Mouse (Mus musculus) lung, embryonic 16.5 days (tissue): ENCODE measurements around the gene Cdk17. TPM values are rescaled to one million over a fixed set of nuclear protein-coding genes. Genes with fewer than 3 reads are reported as not detected.

ENCODE experiments used
- ATAC-seq: fragments of 200-750 bp; cut with Nextera tagmentation; 2 replicates; pipeline ENCODE4 v1.8.0; 2017; ENCODE audit warnings: low read depth, mild to moderate bottlenecking, moderate library complexity
- H3K27ac ChIP-seq: fragments of 300-500 bp; sonication (generic); 2 replicates; pipeline ENCODE4 v1.5.1; 2014; ENCODE audit warnings: mild to moderate bottlenecking, control low read depth, low read length
- H3K27me3 ChIP-seq: fragments of 300-500 bp; sonication (generic); 2 replicates; pipeline ENCODE4 v1.6.1; 2014; ENCODE audit warnings: low read depth, low read length, mixed read lengths; ENCODE audit not compliant: control insufficient read depth, insufficient read depth
- H3K36me3 ChIP-seq: fragments of 300-500 bp; sonication (generic); 2 replicates; pipeline ENCODE4 v1.6.1; 2014; ENCODE audit warnings: low read length; ENCODE audit not compliant: control insufficient read depth, insufficient read depth
- H3K4me1 ChIP-seq: fragments of 300-500 bp; sonication (generic); replicated peaks from 2 replicates; pipeline ENCODE4 v1.6.1; 2014; ENCODE audit warnings: low read length, mixed read lengths; ENCODE audit not compliant: control insufficient read depth, insufficient read depth
- H3K4me2 ChIP-seq: fragments of 300-500 bp; sonication (generic); 2 replicates; pipeline ENCODE4 v1.6.1; 2014; ENCODE audit warnings: low read depth, low read length, control low read depth
- H3K4me3 ChIP-seq: fragments of 300-500 bp; sonication (generic); 2 replicates; pipeline ENCODE4 v1.5.1; 2014; ENCODE audit warnings: mild to moderate bottlenecking, low read length, control low read depth
- H3K9ac ChIP-seq: fragments of 300-500 bp; sonication (generic); 2 replicates; pipeline ENCODE4 v1.6.1; 2014; ENCODE audit warnings: low read length, control low read depth
- H3K9me3 ChIP-seq: fragments of 300-500 bp; sonication (generic); 2 replicates; pipeline ENCODE4 v1.6.1; 2016; ENCODE audit warnings: low read length; ENCODE audit not compliant: control insufficient read depth
- WGBS: fragments of 180-500 bp; shearing (Covaris S2); extraction: QIAGEN DNeasy Blood & Tissue Kit; methylation state at CpG from one replicate; pipeline ENCODE4 v1.1.7; 2014; 5-methylcytosine and 5-hydroxymethylcytosine counted together
- polyA plus RNA-seq: library from polyadenylated mRNA; unstranded; fragments of >200 nt; fragmentation: Nextera tagmentation; extraction: Ambion mirVana; gene quantifications from 2 replicates; pipeline ENCODE4 v1.2.1, GENCODE M21; 2015

Cdk17 gene
- polyA plus RNA-seq, 1 experiment from 2014 or later: 15.0 TPM

GRCm38 (mm10) chr10:93138730-93139129 is 21.9 kb upstream of the Cdk17 start:
- Histone ChIP-seq H3K36me3 (no peaks in the 10 kb centered on the region), H3K9ac (no peak overlapping the region), H3K4me3 (no peak overlapping the region), H3K4me2 (no peak overlapping the region), H3K9me3 (no peaks in the 10 kb centered on the region), H3K27ac (no peak overlapping the region), H3K4me1 (peaks cover 4% of the 10 kb centered on the region), H3K27me3 (no peaks in the 10 kb centered on the region)
- 73% methylated on average over 3 of the region's 3 CpGs for WGBS
- ATAC-seq: no peak

GRCm38 (mm10) chr10:93140778-93141177 is 19.9 kb upstream of the Cdk17 start:
- peaks cover 4% of the 10 kb centered on the region for H3K4me1 ChIP-seq
- no peaks in the 10 kb centered on the region for H3K27me3 ChIP-seq
- H3K9me3 ChIP-seq: no peaks in the 10 kb centered on the region
- H3K36me3 ChIP-seq: no peaks in the 10 kb centered on the region
- no peak for ATAC-seq
- no peak overlapping the region for H3K4me3 ChIP-seq
- H3K27ac ChIP-seq: no peak overlapping the region
- H3K9ac ChIP-seq: no peak overlapping the region
- H3K4me2 ChIP-seq: no peak overlapping the region
- WGBS: 48% methylated on average over 4 of the region's 4 CpGs

GRCm38 (mm10) chr10:93142600-93143284 is 17.9 kb upstream of the Cdk17 start:
- H3K4me1 ChIP-seq: peaks cover 4% of the 10 kb centered on the region
- no peak for ATAC-seq
- no peak overlapping the region for H3K9ac ChIP-seq
- peak overlapping the region; percentile 46 for H3K4me2 ChIP-seq
- no peaks in the 10 kb centered on the region for H3K27me3 ChIP-seq
- H3K9me3 ChIP-seq: no peaks in the 10 kb centered on the region
- H3K36me3 ChIP-seq: no peaks in the 10 kb centered on the region
- 32% methylated on average over 8 of the region's 8 CpGs for WGBS
- H3K4me3 ChIP-seq: no peak overlapping the region
- H3K27ac ChIP-seq: no peak overlapping the region

- H3K4me1 ChIP-seq: peaks cover 4% of the 10 kb centered on the region
- ATAC-seq: no peak
- H3K4me2 ChIP-seq: peak overlapping the region; percentile 46
- H3K27ac ChIP-seq: no peak overlapping the region
- no peaks in the 10 kb centered on the region for H3K9me3 ChIP-seq
- no peaks in the 10 kb centered on the region for H3K36me3 ChIP-seq
- H3K4me3 ChIP-seq: peak overlapping the region; percentile 20
- WGBS: 12% methylated on average over 18 of the region's 18 CpGs
- H3K27me3 ChIP-seq: no peaks in the 10 kb centered on the region
- H3K9ac ChIP-seq: no peak overlapping the region
Measured at GRCm38 (mm10) chr10:93143285-93143985, 17.2 kb upstream of the Cdk17 start.

GRCm38 (mm10) chr10:93143986-93144314 is 16.7 kb upstream of the Cdk17 start:
- no peak overlapping the region for H3K27ac ChIP-seq
- no peaks in the 10 kb centered on the region for H3K27me3 ChIP-seq
- 61% methylated on average over 6 of the region's 6 CpGs for WGBS
- no peaks in the 10 kb centered on the region for H3K9me3 ChIP-seq
- H3K36me3 ChIP-seq: no peaks in the 10 kb centered on the region
- ATAC-seq: no peak
- no peak overlapping the region for H3K4me3 ChIP-seq
- peaks cover 4% of the 10 kb centered on the region for H3K4me1 ChIP-seq
- no peak overlapping the region for H3K9ac ChIP-seq
- H3K4me2 ChIP-seq: no peak overlapping the region; the same call in 1 of the 2 replicates

GRCm38 (mm10) chr10:93144579-93144978 is 16.1 kb upstream of the Cdk17 start:
- no peaks in the 10 kb centered on the region for H3K9me3 ChIP-seq
- no peak overlapping the region for H3K9ac ChIP-seq
- H3K27ac ChIP-seq: no peak overlapping the region
- H3K36me3 ChIP-seq: no peaks in the 10 kb centered on the region
- no peak for ATAC-seq
- H3K27me3 ChIP-seq: no peaks in the 10 kb centered on the region
- H3K4me2 ChIP-seq: no peak overlapping the region
- no peak overlapping the region for H3K4me3 ChIP-seq
- WGBS: 76% methylated on average over 1 of the region's 1 CpGs
- H3K4me1 ChIP-seq: peaks cover 4% of the 10 kb centered on the region

- Histone ChIP-seq H3K4me1 (peaks cover 4% of the 10 kb centered on the region), H3K9ac (no peak overlapping the region), H3K4me2 (no peak overlapping the region), H3K9me3 (no peaks in the 10 kb centered on the region), H3K27me3 (no peaks in the 10 kb centered on the region), H3K27ac (no peak overlapping the region), H3K4me3 (no peak overlapping the region), H3K36me3 (no peaks in the 10 kb centered on the region)
- WGBS: 67% methylated on average over 10 of the region's 10 CpGs
- ATAC-seq: no peak
Measured at GRCm38 (mm10) chr10:93145088-93145487, 15.6 kb upstream of the Cdk17 start.

- Histone ChIP-seq H3K9ac (no peak overlapping the region), H3K36me3 (no peaks in the 10 kb centered on the region), H3K4me2 (no peak overlapping the region), H3K9me3 (no peaks in the 10 kb centered on the region), H3K4me3 (no peak overlapping the region), H3K27ac (no peak overlapping the region), H3K4me1 (peaks cover 4% of the 10 kb centered on the region), H3K27me3 (no peaks in the 10 kb centered on the region)
- 82% methylated on average over 4 of the region's 4 CpGs for WGBS
- no peak for ATAC-seq
Measured at GRCm38 (mm10) chr10:93146601-93147000, 14.1 kb upstream of the Cdk17 start.

GRCm38 (mm10) chr10:93147691-93148090 is 13.0 kb upstream of the Cdk17 start:
- no peak overlapping the region for H3K4me2 ChIP-seq
- H3K27ac ChIP-seq: no peak overlapping the region
- no peak overlapping the region for H3K9ac ChIP-seq
- H3K4me1 ChIP-seq: peaks cover 7% of the 10 kb centered on the region
- no peak overlapping the region for H3K4me3 ChIP-seq
- 74% methylated on average over 6 of the region's 6 CpGs for WGBS
- no peaks in the 10 kb centered on the region for H3K36me3 ChIP-seq
- no peaks in the 10 kb centered on the region for H3K9me3 ChIP-seq
- no peak for ATAC-seq
- no peaks in the 10 kb centered on the region for H3K27me3 ChIP-seq
